Mouse (Mus musculus): ENCODE results near the gene Cmtm5.

DNA sequence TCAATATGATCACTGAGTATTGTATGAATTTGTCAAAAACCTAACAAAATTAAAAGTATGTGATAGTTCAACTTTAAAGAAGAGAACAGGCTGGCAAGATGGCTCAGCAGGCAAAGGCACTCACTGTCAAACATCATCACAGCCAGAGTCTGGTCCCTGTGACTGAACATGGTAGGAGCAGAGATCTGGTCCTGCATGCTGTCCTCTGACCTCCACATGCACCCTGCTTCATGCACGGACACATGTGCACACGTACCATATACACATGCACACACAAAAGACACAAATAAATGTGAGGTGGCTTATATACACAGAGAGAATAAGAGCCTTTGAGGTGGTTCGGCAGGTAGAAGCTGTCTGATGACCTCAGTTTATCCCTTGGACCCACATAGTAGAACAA, 19.4 kb downstream of the Cmtm5 start:
- TF ChIP-seq POLR2A (IDR thresholded peaks at IDR 0.05; ENCODE audit: insufficient read length, low read depth) (no peak), REST (IDR thresholded peaks at IDR 0.05; ENCODE audit: insufficient read depth, insufficient read length) (no peak), CEBPB (IDR thresholded peaks at IDR 0.05; ENCODE audit: insufficient read depth, poor library complexity, severe bottlenecking) (no peak), MAX (IDR thresholded peaks at IDR 0.05; ENCODE audit: low read depth) (no peak), MYOG (IDR thresholded peaks at IDR 0.05; ENCODE audit: control insufficient read depth in 1 of 3, insufficient read depth in 1 of 3, insufficient read length in 2 of 3, low read depth in 2 of 3) (no peak), MYOD1 (IDR thresholded peaks at IDR 0.05; ENCODE audit: control insufficient read depth in 1 of 3, insufficient read length in 2 of 3, low read depth in 2 of 3) (no peak), E2F4 (IDR thresholded peaks at IDR 0.05; ENCODE audit: insufficient read depth) (no peak), TCF12 (IDR thresholded peaks at IDR 0.05; ENCODE audit: insufficient read depth, poor library complexity, severe bottlenecking) (no peak), TCF3 (IDR thresholded peaks at IDR 0.05; ENCODE audit: insufficient read length, low read depth) (no peak), POLR2AphosphoS2 (IDR thresholded peaks at IDR 0.05; ENCODE audit: insufficient read length, low read depth) (no peak)
